Mouse (Mus musculus) midbrain, embryonic 16.5 days (tissue): ENCODE data around the gene Mapkap1. TPM values are rescaled to one million over a fixed set of nuclear protein-coding genes. Genes with fewer than 3 reads are reported as not detected.

Experiments used
- ATAC-seq: fragments of 200-750 bp; cut with Nextera tagmentation; 2 replicates; pipeline ENCODE4 v1.8.0; 2017; ENCODE audit warnings: moderate TSS enrichment
- H3K27ac ChIP-seq: fragments of 300-500 bp; sonication (generic); 2 replicates; pipeline ENCODE4 v1.5.1; 2014; ENCODE audit warnings: mild to moderate bottlenecking, low read length, mixed read lengths
- H3K27me3 ChIP-seq: fragments of 300-500 bp; sonication (generic); 2 replicates; pipeline ENCODE4 v1.6.1; 2014; ENCODE audit warnings: low read depth, low read length, mixed read lengths; ENCODE audit not compliant: control insufficient read depth, insufficient read depth
- H3K36me3 ChIP-seq: fragments of 300-500 bp; sonication (generic); 2 replicates; pipeline ENCODE4 v1.6.1; 2014; ENCODE audit warnings: mild to moderate bottlenecking, low read length, moderate library complexity, mixed read lengths; ENCODE audit not compliant: control insufficient read depth, insufficient read depth
- H3K4me1 ChIP-seq: fragments of 300-500 bp; sonication (generic); 2 replicates; pipeline ENCODE4 v1.6.1; 2014; ENCODE audit warnings: mild to moderate bottlenecking, low read length, mixed read lengths; ENCODE audit not compliant: control insufficient read depth, insufficient read depth
- H3K4me2 ChIP-seq: fragments of 300-500 bp; sonication (generic); 2 replicates; pipeline ENCODE4 v1.6.1; 2014; ENCODE audit warnings: mild to moderate bottlenecking, low read length, mixed read lengths
- H3K4me3 ChIP-seq: fragments of 300-500 bp; sonication (generic); 2 replicates; pipeline ENCODE4 v1.5.1; 2014; ENCODE audit warnings: low read depth, mild to moderate bottlenecking, low read length, moderate library complexity, mixed read lengths
- H3K9ac ChIP-seq: fragments of 300-500 bp; sonication (generic); 2 replicates; pipeline ENCODE4 v1.6.1; 2014; ENCODE audit warnings: low read depth, low read length, mixed read lengths
- H3K9me3 ChIP-seq: fragments of 300-500 bp; sonication (generic); replicated peaks from 2 replicates; pipeline ENCODE4 v1.6.1; 2014; ENCODE audit warnings: mild to moderate bottlenecking, low read length, mixed read lengths; ENCODE audit not compliant: control insufficient read depth, poor library complexity, severe bottlenecking
- WGBS: fragments of 180-500 bp; shearing (Covaris S2); extraction: QIAGEN DNeasy Blood & Tissue Kit; methylation state at CpG from one replicate; pipeline ENCODE4 v1.1.7; 2014; 5-methylcytosine and 5-hydroxymethylcytosine counted together
- polyA plus RNA-seq: library from polyadenylated mRNA; unstranded; fragments of >200 nt; fragmentation: Nextera tagmentation; extraction: Ambion mirVana; gene quantifications from 2 replicates; pipeline ENCODE4 v1.2.1, GENCODE M21; 2015

The Mapkap1 gene
- polyA plus RNA-seq, 1 experiment from 2014 or later: 89.1 TPM

DNA sequence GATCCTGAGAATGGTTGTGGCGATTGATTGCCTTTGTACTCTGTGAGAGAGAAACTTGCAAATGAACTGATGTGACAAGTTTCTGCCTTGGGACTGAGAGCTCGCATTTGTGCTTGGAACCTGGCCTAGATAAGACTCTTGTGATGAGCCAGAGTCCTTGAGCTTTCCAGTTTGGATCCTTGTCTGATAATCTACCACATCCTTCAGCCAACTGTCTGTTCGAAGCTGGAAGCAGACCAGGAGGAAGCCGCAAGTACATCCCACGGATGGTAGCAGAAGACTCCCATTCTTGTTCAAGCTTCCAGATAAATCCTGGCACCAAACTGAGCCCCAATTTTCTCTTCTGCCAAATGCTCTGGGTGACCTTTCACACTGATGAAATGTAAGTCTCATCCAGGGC is 162.6 kb downstream of the Mapkap1 start:
- Histone ChIP-seq H3K27me3 (0 out of 2 replicates have a peak, but pooled peaks cover 4% of the 10 kb centered on the region), H3K4me3 (no peak overlapping the region), H3K27ac (no peak overlapping the region), H3K4me2 (no peak overlapping the region), H3K4me1 (peaks cover 14% of the 10 kb centered on the region), H3K9ac (no peak overlapping the region), H3K36me3 (no peaks in the 10 kb centered on the region), H3K9me3 (no peaks in the 10 kb centered on the region)
- no peak for ATAC-seq
- 89% methylated on average over 5 of the region's 5 CpGs for WGBS

DNA sequence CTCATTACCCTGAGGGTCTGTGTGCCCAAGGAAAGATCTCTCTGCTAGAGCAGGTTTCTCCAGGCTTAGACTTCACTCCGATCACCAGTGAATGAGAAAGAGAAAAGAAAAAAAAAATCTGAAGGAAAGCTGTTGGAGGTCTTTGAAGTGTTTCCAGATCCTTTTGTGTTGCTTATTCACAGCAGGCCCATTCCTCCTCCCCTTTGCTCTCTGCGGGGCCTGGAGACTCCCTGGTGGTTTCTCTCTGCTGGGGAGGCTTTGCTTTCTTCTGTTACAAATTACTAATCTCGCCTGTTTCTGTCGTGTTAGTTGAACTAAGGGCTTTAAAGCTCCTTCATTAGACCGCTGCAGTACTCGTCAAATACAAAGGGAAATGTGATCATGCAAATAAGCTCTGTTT is 163.8 kb downstream of the Mapkap1 start:
- Histone ChIP-seq H3K27me3 (0 out of 2 replicates have a peak, but pooled peaks cover 4% of the 10 kb centered on the region), H3K9me3 (no peaks in the 10 kb centered on the region), H3K9ac (no peak overlapping the region), H3K27ac (peak overlapping the region; percentile 48; the same call in 1 of the 2 replicates), H3K4me2 (peak overlapping the region; percentile 3; the same call in 1 of the 2 replicates), H3K4me3 (no peak overlapping the region), H3K36me3 (no peaks in the 10 kb centered on the region), H3K4me1 (peaks cover 14% of the 10 kb centered on the region)
- no peak for ATAC-seq
- WGBS: 4% methylated on average over 6 of the region's 6 CpGs

DNA sequence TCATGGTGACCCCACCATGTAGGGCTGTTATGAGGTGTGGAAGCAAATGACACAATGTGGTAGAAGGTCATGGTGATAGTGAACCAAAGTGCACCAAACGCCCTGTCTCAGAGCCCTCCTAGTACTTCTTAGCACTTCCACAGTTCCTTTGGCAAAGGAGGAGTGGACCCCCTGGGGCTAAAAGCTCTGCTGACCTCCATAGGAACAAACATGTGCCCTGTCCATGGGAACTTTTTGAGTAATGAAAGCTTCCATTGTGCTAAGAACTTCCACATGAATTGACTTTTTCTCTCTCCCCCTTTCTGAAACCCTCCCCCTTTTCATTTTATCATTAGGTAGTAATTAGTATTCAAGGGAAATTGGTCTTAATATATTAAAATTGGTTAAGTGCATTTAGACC is 164.5 kb downstream of the Mapkap1 start:
- Histone ChIP-seq H3K9ac (no peak overlapping the region), H3K27me3 (0 out of 2 replicates have a peak, but pooled peaks cover 4% of the 10 kb centered on the region), H3K36me3 (no peaks in the 10 kb centered on the region), H3K4me2 (no peak overlapping the region), H3K4me3 (no peak overlapping the region), H3K4me1 (peaks cover 14% of the 10 kb centered on the region), H3K9me3 (no peaks in the 10 kb centered on the region), H3K27ac (peak overlapping the region; percentile 40; the same call in 1 of the 2 replicates)
- 25% methylated on average over 1 of the region's 1 CpGs for WGBS
- no peak for ATAC-seq

- Histone ChIP-seq H3K9me3 (no peaks in the 10 kb centered on the region), H3K4me1 (peaks cover 17% of the 10 kb centered on the region), H3K4me2 (no peak overlapping the region), H3K4me3 (no peak overlapping the region), H3K27ac (no peak overlapping the region), H3K36me3 (no peaks in the 10 kb centered on the region), H3K27me3 (0 out of 2 replicates have a peak, but pooled peaks cover 4% of the 10 kb centered on the region), H3K9ac (no peak overlapping the region)
- WGBS: 67% methylated on average over 4 of the region's 4 CpGs
- ATAC-seq: no peak
Measured at GRCm38 (mm10) chr2:34573073-34573472, 166.5 kb downstream of the Mapkap1 start.

GRCm38 (mm10) chr2:34588546-34588945 is 182.0 kb downstream of the Mapkap1 start:
- Histone ChIP-seq H3K27me3 (no peaks in the 10 kb centered on the region), H3K9ac (no peak overlapping the region), H3K36me3 (peaks cover 3% of the 10 kb centered on the region; the same call in 1 of the 2 replicates), H3K4me2 (no peak overlapping the region), H3K9me3 (no peaks in the 10 kb centered on the region), H3K4me1 (peaks cover 2% of the 10 kb centered on the region; the same call in 1 of the 2 replicates), H3K4me3 (no peak overlapping the region), H3K27ac (no peak overlapping the region)
- 79% methylated on average over 8 of the region's 8 CpGs for WGBS
- peak; percentile 28; the same call in 1 of the 2 replicates for ATAC-seq

GRCm38 (mm10) chr2:34591721-34592360 is 185.3 kb downstream of the Mapkap1 start:
- Histone ChIP-seq H3K4me3 (no peak overlapping the region), H3K27ac (no peak overlapping the region), H3K36me3 (no peaks in the 10 kb centered on the region), H3K27me3 (no peaks in the 10 kb centered on the region), H3K9me3 (no peaks in the 10 kb centered on the region), H3K9ac (no peak overlapping the region), H3K4me1 (peaks cover 2% of the 10 kb centered on the region; the same call in 1 of the 2 replicates), H3K4me2 (no peak overlapping the region)
- 89% methylated on average over 16 of the region's 16 CpGs for WGBS
- no peak for ATAC-seq

- 83% methylated on average over 8 of the region's 8 CpGs for WGBS
- Histone ChIP-seq H3K36me3 (no peaks in the 10 kb centered on the region), H3K27ac (no peak overlapping the region), H3K9ac (no peak overlapping the region), H3K27me3 (no peaks in the 10 kb centered on the region), H3K4me3 (no peak overlapping the region), H3K9me3 (no peaks in the 10 kb centered on the region), H3K4me1 (peaks cover 2% of the 10 kb centered on the region; the same call in 1 of the 2 replicates), H3K4me2 (no peak overlapping the region)
- ATAC-seq: no peak
Measured at GRCm38 (mm10) chr2:34592361-34592960, 185.9 kb downstream of the Mapkap1 start.

DNA sequence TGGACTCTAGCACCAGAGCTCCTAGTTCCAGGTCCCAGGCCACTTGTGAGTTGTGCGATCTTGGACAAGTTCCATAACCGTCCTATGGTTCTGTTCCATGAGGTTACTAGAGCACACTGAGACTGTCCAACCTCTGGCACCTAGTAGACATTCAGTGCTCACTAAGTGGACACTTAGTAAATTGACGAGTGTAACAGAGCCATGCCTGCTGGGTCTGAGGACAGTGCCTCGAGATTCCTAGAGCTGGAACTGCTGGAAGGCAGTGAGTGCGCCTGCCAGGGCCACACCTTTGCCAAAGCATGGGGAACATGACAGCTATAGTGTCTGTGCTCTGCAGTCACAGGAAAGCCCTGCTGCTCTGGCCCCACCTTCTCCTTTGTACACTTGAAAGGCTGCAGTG is 187.4 kb downstream of the Mapkap1 start:
- no peak for ATAC-seq
- H3K4me3 ChIP-seq: no peak overlapping the region
- no peak overlapping the region for H3K9ac ChIP-seq
- H3K27me3 ChIP-seq: no peaks in the 10 kb centered on the region
- H3K27ac ChIP-seq: no peak overlapping the region
- H3K36me3 ChIP-seq: no peaks in the 10 kb centered on the region
- H3K4me2 ChIP-seq: no peak overlapping the region
- H3K9me3 ChIP-seq: no peaks in the 10 kb centered on the region
- WGBS: 94% methylated on average over 5 of the region's 5 CpGs
- H3K4me1 ChIP-seq: no peaks in the 10 kb centered on the region; the same call in 1 of the 2 replicates

GRCm38 (mm10) chr2:34599606-34600255 is 193.2 kb downstream of the Mapkap1 start:
- no peak for ATAC-seq
- H3K4me2 ChIP-seq: no peak overlapping the region
- no peak overlapping the region for H3K9ac ChIP-seq
- no peak overlapping the region for H3K27ac ChIP-seq
- WGBS: 45% methylated on average over 5 of the region's 5 CpGs
- no peaks in the 10 kb centered on the region for H3K9me3 ChIP-seq
- no peaks in the 10 kb centered on the region for H3K27me3 ChIP-seq
- H3K4me3 ChIP-seq: no peak overlapping the region
- no peaks in the 10 kb centered on the region for H3K36me3 ChIP-seq
- peaks cover 23% of the 10 kb centered on the region for H3K4me1 ChIP-seq
